Mouse (Mus musculus) hindbrain, postnatal 0 days (tissue): Measurements from ENCODE around the gene Bace2. TPM values are rescaled to one million over a fixed set of nuclear protein-coding genes. Genes with fewer than 3 reads are reported as not detected.

Experiments used
- ATAC-seq: fragments of 200-750 bp; cut with Nextera tagmentation; 2 replicates; pipeline ENCODE4 v1.8.0; 2017; ENCODE audit warnings: mild to moderate bottlenecking, moderate TSS enrichment, moderate library complexity
- DNase-seq: peaks from one replicate; pipeline ENCODE4 v3.0.0-alpha.2; 2015; ENCODE audit warnings: low spot score
- H3K27ac ChIP-seq: fragments of 300-500 bp; sonication (generic); 2 replicates; pipeline ENCODE4 v1.5.1; 2014; ENCODE audit warnings: mild to moderate bottlenecking
- H3K27me3 ChIP-seq: fragments of 300-500 bp; sonication (generic); 2 replicates; pipeline ENCODE4 v1.6.1; 2014; ENCODE audit warnings: low read length, mixed read lengths; ENCODE audit not compliant: insufficient read depth
- H3K36me3 ChIP-seq: fragments of 300-500 bp; sonication (generic); 2 replicates; pipeline ENCODE4 v1.6.1; 2014; ENCODE audit warnings: low read length, mixed read lengths; ENCODE audit not compliant: insufficient read depth
- H3K4me1 ChIP-seq: fragments of 300-500 bp; sonication (generic); 2 replicates; pipeline ENCODE4 v1.6.1; 2014; ENCODE audit warnings: antibody characterized with exemption, low read length, mixed read lengths; ENCODE audit not compliant: insufficient read depth
- H3K4me2 ChIP-seq: fragments of 300-500 bp; sonication (generic); 2 replicates; pipeline ENCODE4 v1.6.1; 2014; ENCODE audit warnings: low read depth, mild to moderate bottlenecking, low read length, moderate library complexity, mixed read lengths
- H3K4me3 ChIP-seq: fragments of 300-500 bp; sonication (generic); 2 replicates; pipeline ENCODE4 v1.5.1; 2014; ENCODE audit warnings: low read length
- H3K9ac ChIP-seq: fragments of 300-500 bp; sonication (generic); replicated peaks from 2 replicates; pipeline ENCODE4 v1.6.1; 2014; ENCODE audit warnings: mild to moderate bottlenecking, low read length, moderate library complexity, mixed read lengths
- H3K9me3 ChIP-seq: fragments of 300-500 bp; sonication (generic); 2 replicates; pipeline ENCODE4 v1.6.1; 2016; ENCODE audit warnings: low read length, mixed read lengths
- CTCF ChIP-seq: IDR thresholded peaks from 2 replicates; pipeline ENCODE4 v1.5.1; 2016; ENCODE audit warnings: antibody characterized with exemption, control low read depth, low read depth
- WGBS: fragments of 180-500 bp; shearing (Covaris S2); extraction: QIAGEN DNeasy Blood & Tissue Kit; methylation state at CpG from one replicate; pipeline ENCODE4 v1.1.7; 2014; 5-methylcytosine and 5-hydroxymethylcytosine counted together
- polyA plus RNA-seq: library from polyadenylated mRNA; unstranded; fragments of >200 nt; fragmentation: Nextera tagmentation; extraction: Ambion mirVana; gene quantifications from 2 replicates; pipeline ENCODE4 v1.2.1, GENCODE M21; 2015
- total RNA-seq: library from RNA; depleted of rRNA; stranded (reverse); fragments of >200 nt; gene quantifications from 2 replicates; pipeline ENCODE4 v1.2.3, GENCODE M21; 2014; rRNA removed

The Bace2 gene
- total and polyA plus RNA-seq, 2 experiments from 2014 or later, result 1.5 to 6.1 TPM

- Histone ChIP-seq H3K36me3 (no peaks in the 10 kb centered on the region), H3K9ac (no peak overlapping the region), H3K4me3 (no peak overlapping the region), H3K4me1 (no peaks in the 10 kb centered on the region), H3K27ac (no peak overlapping the region), H3K4me2 (no peak overlapping the region), H3K27me3 (no peaks in the 10 kb centered on the region), H3K9me3 (no peaks in the 10 kb centered on the region)
- 85% methylated on average over 2 of the region's 2 CpGs for WGBS
- TF ChIP-seq CTCF, result no peak
- DNase-seq (no peak), ATAC-seq (no peak)
These were observed 122.1 kb downstream of the Bace2 start for GRCm38 (mm10) chr16:97478655-97479054.

GRCm38 (mm10) chr16:97492369-97492768 is 135.8 kb downstream of the Bace2 start:
- ATAC-seq, result no peak
- no peak for TF ChIP-seq CTCF
- Histone ChIP-seq H3K4me3 (no peak overlapping the region), H3K36me3 (no peaks in the 10 kb centered on the region), H3K4me1 (no peaks in the 10 kb centered on the region), H3K27ac (no peak overlapping the region), H3K27me3 (no peaks in the 10 kb centered on the region), H3K4me2 (no peak overlapping the region), H3K9ac (no peak overlapping the region), H3K9me3 (no peaks in the 10 kb centered on the region)
- 86% methylated on average over 1 of the region's 1 CpGs for whole genome bisulfite sequencing
- DNase-seq, result no peak

Other genes starting within 250 kb of the Bace2 start
- 42.8 and 47.1 TPM in 2 replicates for gene Dscam, start 186.0 kb upstream of the Bace2 start, total RNA-seq
- gene Dscam, start 186.0 kb upstream of the Bace2 start, polyA plus RNA-seq, result 10.3 and 10.4 TPM in 2 replicates
- 0.42 and 0.86 TPM in 2 replicates for gene Mx1, start 106.2 kb downstream of the Bace2 start, total RNA-seq
- 0.21 TPM in 1 of 2 replicates, not detected in the other for gene Mx1, start 106.2 kb downstream of the Bace2 start, polyA plus RNA-seq
- not detected in 2 replicates for gene Fam3b, start 158.1 kb downstream of the Bace2 start, total RNA-seq
- not detected in 2 replicates for gene Fam3b, start 158.1 kb downstream of the Bace2 start, polyA plus RNA-seq